Mouse (Mus musculus) ovary, postnatal 14 days (tissue): ENCODE measurements at regions not wholly inside any gene's neighbourhood (a gene's known extent, or its start where the extent isn't known, plus 50 kb on each side); places are given as distances from the start of the nearest gene placed in this dataset.

Experiments
- DNase-seq: peaks from one replicate; pipeline ENCODE4 v3.0.0; 2022; ENCODE audit warnings: low spot score

GRCm38 (mm10) chr14:106052585-106053551, 53.1 kb upstream of the Trim52 start:
- no peak for DNase-seq
